Mouse (Mus musculus) G1E-ER4 (cell line): ENCODE data around the gene Unc45a. TPM values are rescaled to one million over a fixed set of nuclear protein-coding genes. Genes with fewer than 3 reads are reported as not detected.

ENCODE experiments used
- GATA1 ChIP-seq: IDR thresholded peaks from one replicate; pipeline ENCODE4 v1.8.0; 2012; ENCODE audit warnings: low read length, inconsistent platforms
- polyA plus RNA-seq: library from polyadenylated mRNA; stranded (reverse); fragments of >175 nt; gene quantifications from 2 replicates; pipeline ENCODE4 v1.2.3, GENCODE M21; 2012

Unc45a gene
- polyA plus RNA-seq, 1 experiment = 61.6 TPM

- no peak for TF ChIP-seq GATA1
These were observed 59.8 kb downstream of the Unc45a start for GRCm38 (mm10) chr7:80280998-80281397.

GRCm38 (mm10) chr7:80280032-80280431 lies 60.8 kb downstream of the Unc45a start:
- TF ChIP-seq GATA1 = no peak

GRCm38 (mm10) chr7:80276374-80276773 lies 64.4 kb downstream of the Unc45a start:
- TF ChIP-seq GATA1 = peak; percentile 68

Other genes starting within 250 kb of the Unc45a start
- gene Idh2, start 225.6 kb downstream of the Unc45a start, polyA plus RNA-seq = 14.1 and 15.4 TPM in 2 replicates
- 18.5 and 25.3 TPM in 2 replicates for gene Sema4b, start 154.2 kb downstream of the Unc45a start, polyA plus RNA-seq
- 62.3 and 76.0 TPM in 2 replicates for gene Cib1, start 108.2 kb downstream of the Unc45a start, polyA plus RNA-seq
- 5.3 and 6.0 TPM in 2 replicates for gene Gdpgp1, start 108.1 kb downstream of the Unc45a start, polyA plus RNA-seq
- gene Ttll13, start 94.6 kb downstream of the Unc45a start, polyA plus RNA-seq = 0.43 and 0.80 TPM in 2 replicates
- 44.2 and 71.4 TPM in 2 replicates for gene Ngrn, start 79.8 kb downstream of the Unc45a start, polyA plus RNA-seq
- 7.1 and 7.2 TPM in 2 replicates for gene Vps33b, start 71.4 kb downstream of the Unc45a start, polyA plus RNA-seq
- 18.3 and 22.7 TPM in 2 replicates for gene Prc1, start 46.6 kb downstream of the Unc45a start, polyA plus RNA-seq
- gene Rccd1, start 16.6 kb downstream of the Unc45a start, polyA plus RNA-seq = 22.2 and 24.7 TPM in 2 replicates
- gene Hddc3, start 2.1 kb upstream of the Unc45a start, polyA plus RNA-seq = 84.0 and 146 TPM in 2 replicates
- gene Man2a2, start 30.4 kb upstream of the Unc45a start, polyA plus RNA-seq = 23.0 and 31.2 TPM in 2 replicates
- 0.70 and 0.98 TPM in 2 replicates for gene Fes, start 46.9 kb upstream of the Unc45a start, polyA plus RNA-seq
- gene Furin, start 64.4 kb upstream of the Unc45a start, polyA plus RNA-seq = 123 TPM in 2 replicates
- 152 and 215 TPM in 2 replicates for gene Blm, start 194.1 kb upstream of the Unc45a start, polyA plus RNA-seq